Comparison of ENCODE assay signal across 11 mouse cellular contexts in genomic region chr9:115863326-115863725, GRCm38 (mm10). TPM values are rescaled to one million over a fixed set of nuclear protein-coding genes. Genes with fewer than 3 reads are reported as not detected.
DNase-seq lines count a peak whose midpoint lies in the region; ATAC-seq and TF ChIP-seq lines count a peak whose summit lies in the region.
"Had no signal": no experiment of that assay in that cellular context is flagged by ENCODE, and none has a peak within 500 bp of the region (broad histone marks: within the 10 kb centered on the region; RNA-seq: fewer than 3 reads in every experiment).

No protein-coding gene starts in this region.

- no peaks in the 10 kb centered on the region for H3K27me3 ChIP-seq in hindbrain, postnatal 0 days (ENCODE audit: insufficient read depth, low read length)
- no peaks in the 10 kb centered on the region for H3K27me3 ChIP-seq in hindbrain, embryonic 16.5 days (replicated peaks; ENCODE audit: control insufficient read depth, insufficient read depth, low read length)
- H3K27me3 ChIP-seq in liver, postnatal 0 days (ENCODE audit: insufficient read depth, low read length) = no peaks in the 10 kb centered on the region
- no peaks in the 10 kb centered on the region for H3K27me3 ChIP-seq in intestine, embryonic 16.5 days (replicated peaks; ENCODE audit: control insufficient read depth, insufficient read depth, low read length)
- H3K27me3 ChIP-seq in kidney, embryonic 15.5 days = no peaks in the 10 kb centered on the region
- H3K27me3 ChIP-seq: midbrain, embryonic 15.5 days had no signal

- H3K36me3 ChIP-seq in hindbrain, postnatal 0 days (ENCODE audit: insufficient read depth, low read length) = no peaks in the 10 kb centered on the region
- no peaks in the 10 kb centered on the region for H3K36me3 ChIP-seq in hindbrain, embryonic 16.5 days (ENCODE audit: control insufficient read depth, insufficient read depth, low read length)
- no peaks in the 10 kb centered on the region for H3K36me3 ChIP-seq in liver, postnatal 0 days (replicated peaks; ENCODE audit: insufficient read depth, low read length)
- H3K36me3 ChIP-seq in intestine, embryonic 16.5 days (ENCODE audit: control insufficient read depth, insufficient read depth, low read length) = no peaks in the 10 kb centered on the region
- no peaks in the 10 kb centered on the region for H3K36me3 ChIP-seq in kidney, embryonic 15.5 days
- H3K36me3 ChIP-seq: hindbrain, embryonic 10.5 days; limb, embryonic 10.5 days; midbrain, embryonic 15.5 days had no signal

- H3K9ac ChIP-seq in hindbrain, postnatal 0 days (replicated peaks; ENCODE audit: low read length) = no peak overlapping the region
- no peak overlapping the region for H3K9ac ChIP-seq in hindbrain, embryonic 16.5 days (ENCODE audit: low read depth, low read length)
- no peak overlapping the region for H3K9ac ChIP-seq in liver, postnatal 0 days (replicated peaks)
- no peak overlapping the region for H3K9ac ChIP-seq in intestine, embryonic 16.5 days (ENCODE audit: low read depth, low read length)
- no peak overlapping the region for H3K9ac ChIP-seq in kidney, embryonic 15.5 days
- H3K9ac ChIP-seq: midbrain, embryonic 15.5 days had no signal

- no peak for ATAC-seq in hindbrain, postnatal 0 days
- ATAC-seq in hindbrain, embryonic 16.5 days = no peak
- no peak for ATAC-seq in liver, postnatal 0 days
- no peak for ATAC-seq in inflammation-experienced regulatory T-cells, adult 6 months
- no peak for ATAC-seq in intestine, embryonic 16.5 days
- no peak for ATAC-seq in kidney, embryonic 15.5 days (replicated peaks; ENCODE audit: low FRiP score)
- ATAC-seq: midbrain, embryonic 15.5 days had no signal

- H3K4me3 ChIP-seq in hindbrain, postnatal 0 days (ENCODE audit: low read length) = no peak overlapping the region
- H3K4me3 ChIP-seq in hindbrain, embryonic 16.5 days (ENCODE audit: low read length) = no peak overlapping the region
- H3K4me3 ChIP-seq in liver, postnatal 0 days (ENCODE audit: low read depth, low read length) = no peak overlapping the region
- H3K4me3 ChIP-seq in intestine, embryonic 16.5 days (ENCODE audit: low read length) = no peak overlapping the region
- H3K4me3 ChIP-seq in kidney, embryonic 15.5 days (replicated peaks) = no peak overlapping the region
- H3K4me3 ChIP-seq: hindbrain, embryonic 10.5 days; limb, embryonic 10.5 days; midbrain, embryonic 15.5 days had no signal

- H3K9me3 ChIP-seq in hindbrain, postnatal 0 days (ENCODE audit: low read length) = no peaks in the 10 kb centered on the region
- no peaks in the 10 kb centered on the region for H3K9me3 ChIP-seq in hindbrain, embryonic 16.5 days (ENCODE audit: control insufficient read depth, low read length)
- H3K9me3 ChIP-seq in liver, postnatal 0 days (ENCODE audit: low read length) = no peaks in the 10 kb centered on the region
- no peaks in the 10 kb centered on the region for H3K9me3 ChIP-seq in intestine, embryonic 16.5 days (ENCODE audit: control insufficient read depth, low read length)
- no peaks in the 10 kb centered on the region for H3K9me3 ChIP-seq in kidney, embryonic 15.5 days (replicated peaks)
- H3K9me3 ChIP-seq: hindbrain, embryonic 10.5 days; limb, embryonic 10.5 days; midbrain, embryonic 15.5 days had no signal

- no peaks in the 10 kb centered on the region for H3K4me1 ChIP-seq in hindbrain, postnatal 0 days (ENCODE audit: insufficient read depth, low read length)
- H3K4me1 ChIP-seq in hindbrain, embryonic 16.5 days (ENCODE audit: control insufficient read depth, insufficient read depth, low read depth, low read length) = no peaks in the 10 kb centered on the region
- no peaks in the 10 kb centered on the region; the same call in 1 of the 2 replicates for H3K4me1 ChIP-seq in liver, postnatal 0 days (ENCODE audit: insufficient read depth)
- H3K4me1 ChIP-seq in intestine, embryonic 16.5 days (ENCODE audit: control insufficient read depth, insufficient read depth, low read length) = no peaks in the 10 kb centered on the region
- no peaks in the 10 kb centered on the region for H3K4me1 ChIP-seq in kidney, embryonic 15.5 days
- H3K4me1 ChIP-seq: hindbrain, embryonic 10.5 days; limb, embryonic 10.5 days; midbrain, embryonic 15.5 days had no signal

- TF ChIP-seq CTCF in hindbrain, postnatal 0 days (IDR thresholded peaks at IDR 0.05; ENCODE audit: low read depth) = peak; percentile 20; the same call in 1 of the 2 replicates
- TF ChIP-seq CTCF in liver, postnatal 0 days (IDR thresholded peaks at IDR 0.05; ENCODE audit: low read depth) = peak; percentile 31

- DNase-seq in hindbrain, postnatal 0 days (ENCODE audit: low spot score) = no peak
- peak; percentile 17 to 23 for DNase-seq in B cell, adult 2 months
- DNase-seq in R1 (ENCODE audit: low read depth, low spot score) = peak; percentile 79
- DNase-seq in liver, postnatal 0 days = no peak

- H3K4me2 ChIP-seq in hindbrain, postnatal 0 days (ENCODE audit: low read depth, low read length) = no peak overlapping the region
- no peak overlapping the region for H3K4me2 ChIP-seq in hindbrain, embryonic 16.5 days (ENCODE audit: low read length)
- H3K4me2 ChIP-seq in liver, postnatal 0 days (ENCODE audit: low read depth, low read length) = no peak overlapping the region
- H3K4me2 ChIP-seq in intestine, embryonic 16.5 days (ENCODE audit: low read depth, low read length) = no peak overlapping the region
- no peak overlapping the region for H3K4me2 ChIP-seq in kidney, embryonic 15.5 days
- H3K4me2 ChIP-seq: midbrain, embryonic 15.5 days had no signal

- H3K27ac ChIP-seq in hindbrain, postnatal 0 days = no peak overlapping the region
- no peak overlapping the region for H3K27ac ChIP-seq in hindbrain, embryonic 16.5 days (ENCODE audit: low read depth, low read length)
- no peak overlapping the region for H3K27ac ChIP-seq in liver, postnatal 0 days (ENCODE audit: low read depth)
- H3K27ac ChIP-seq in intestine, embryonic 16.5 days (ENCODE audit: low read length) = no peak overlapping the region
- H3K27ac ChIP-seq in kidney, embryonic 15.5 days = no peak overlapping the region
- H3K27ac ChIP-seq: hindbrain, embryonic 10.5 days; limb, embryonic 10.5 days; midbrain, embryonic 15.5 days had no signal

- WGBS in hindbrain, postnatal 0 days = 69% methylated on average over 6 of the region's 6 CpGs
- 68% methylated on average over 6 of the region's 6 CpGs for WGBS in hindbrain, embryonic 16.5 days
- 66% methylated on average over 6 of the region's 6 CpGs for WGBS in liver, postnatal 0 days (ENCODE audit: insufficient replicate concordance)
- WGBS in intestine, embryonic 16.5 days = 75% methylated on average over 6 of the region's 6 CpGs
- WGBS in kidney, embryonic 15.5 days = 79% methylated on average over 6 of the region's 6 CpGs

- TF ChIP-seq EP300 in liver, postnatal 0 days (IDR thresholded peaks at IDR 0.05; ENCODE audit: low read depth) = no peak

RNA-seq across cellular contexts. Expression of gene Gadl1, which starts 45.9 kb away (rescaled TPM):
- not detected in 2 replicates for total RNA-seq in hindbrain, postnatal 0 days (2014; rRNA removed)
- polyA plus RNA-seq in hindbrain, postnatal 0 days (2015; fragmentation: Nextera tagmentation; extraction: Ambion mirVana) = 0.24 and 0.25 TPM in 2 replicates
- polyA plus RNA-seq in hindbrain, embryonic 16.5 days (2015; fragmentation: Nextera tagmentation; extraction: Ambion mirVana) = 0.41 and 0.76 TPM in 2 replicates
- polyA plus RNA-seq in liver, postnatal 0 days (2015; fragmentation: Nextera tagmentation; extraction: Ambion mirVana) = 0.19 and 0.22 TPM in 2 replicates
- not detected for polyA plus RNA-seq in inflammation-experienced regulatory T-cells, adult 6 months (2017; shearing (Covaris generic))
- 0.21 and 0.39 TPM in 2 replicates for polyA plus RNA-seq in intestine, embryonic 16.5 days (2015; fragmentation: Nextera tagmentation; extraction: Ambion mirVana)
- polyA plus RNA-seq in kidney, embryonic 15.5 days (2015; fragmentation: Nextera tagmentation; extraction: Ambion mirVana) = 0.30 and 0.51 TPM in 2 replicates

Comparison
In these comparisons a context has a peak if more than half of its experiments do, and no peak if none do; other contexts are left out.
1. DNase-seq: peak in B cell, adult 2 months (2 of 2) and R1 (single experiment); none in hindbrain, postnatal 0 days (single experiment) and liver, postnatal 0 days (single experiment).